Mouse (Mus musculus) CH12.LX (cell line): Measurements from ENCODE around the gene Syn3. TPM values are rescaled to one million over a fixed set of nuclear protein-coding genes. Genes with fewer than 3 reads are reported as not detected.

Source experiments
- DNase-seq: peaks from one replicate; pipeline ENCODE4 v3.0.0-alpha.2; 2013; ENCODE audit errors: extremely low read depth
- H3K27ac ChIP-seq: 2 replicates; pipeline ENCODE4 v1.5.1; 2012; ENCODE audit warnings: low read depth, mild to moderate bottlenecking, control low read depth, moderate library complexity; ENCODE audit not compliant: insufficient read depth
- H3K27me3 ChIP-seq: replicated peaks from 2 replicates; pipeline ENCODE3; 2012; ENCODE audit warnings: inconsistent platforms
- H3K36me3 ChIP-seq, 2 experiments: replicated peaks in 1 of 2; 2 replicates each; pipeline versions ENCODE3 to v1.6.1; 2012; ENCODE audit warnings: inconsistent platforms in 1 of 2, low read length in 1 of 2, mild to moderate bottlenecking in 1 of 2, mixed read lengths in 1 of 2, moderate library complexity in 1 of 2; ENCODE audit not compliant: control insufficient read depth in 1 of 2, insufficient read depth in 1 of 2
- H3K4me1 ChIP-seq, 2 experiments: 2 replicates each; pipeline ENCODE4 v1.6.1; 2012; ENCODE audit warnings: inconsistent platforms in 1 of 2, moderate library complexity in 1 of 2; ENCODE audit not compliant: insufficient read depth in 2 of 2, control insufficient read depth in 1 of 2
- H3K4me2 ChIP-seq: 2 replicates; pipeline ENCODE4 v1.6.1; 2012; ENCODE audit warnings: low read depth, mild to moderate bottlenecking, control low read depth; ENCODE audit not compliant: poor library complexity, insufficient read depth, severe bottlenecking
- H3K4me3 ChIP-seq, 3 experiments: fragments of 150-350 bp in 1 of 3; sonication (generic) in 1 of 3; replicated peaks in 1 of 3; 2 replicates each; pipeline versions ENCODE3 to v1.5.1; 2011 to 2012; ENCODE audit warnings: low read depth in 2 of 3, low read length in 2 of 3, mild to moderate bottlenecking in 2 of 3, moderate library complexity in 2 of 3, control low read depth in 1 of 3, improper control_type of control experiment in 1 of 3, inconsistent platforms in 1 of 3, mixed read lengths in 1 of 3; ENCODE audit not compliant: poor library complexity in 1 of 3
- H3K79me2 ChIP-seq: replicated peaks from 2 replicates; pipeline ENCODE4 v1.6.1; 2012; ENCODE audit warnings: mild to moderate bottlenecking, moderate library complexity; ENCODE audit not compliant: control insufficient read depth, poor library complexity, insufficient read depth, severe bottlenecking; ENCODE audit errors: extremely low read depth
- H3K9ac ChIP-seq: 2 replicates; pipeline ENCODE4 v1.6.1; 2012; ENCODE audit warnings: low read depth, mild to moderate bottlenecking, control low read depth, moderate library complexity; ENCODE audit not compliant: insufficient read depth
- H3K9me3 ChIP-seq: replicated peaks from 2 replicates; pipeline ENCODE3; 2012; ENCODE audit warnings: low read length, inconsistent platforms, mixed read lengths
- E2F4 ChIP-seq: IDR thresholded peaks from 2 replicates; pipeline ENCODE4 v1.6.1; 2011; ENCODE audit warnings: low read depth, low read length, improper control_type of control experiment; ENCODE audit not compliant: insufficient replicate concordance
- ETS1 ChIP-seq: conservative IDR thresholded peaks from 2 replicates; pipeline ENCODE4 v1.6.1; 2012; ENCODE audit warnings: low read depth, mild to moderate bottlenecking, inconsistent platforms, low read length, improper control_type of control experiment, moderate library complexity
- IRF4 ChIP-seq: IDR thresholded peaks from 2 replicates; pipeline ENCODE4 v1.6.1; 2014; ENCODE audit warnings: low read depth, mild to moderate bottlenecking, inconsistent platforms, low read length, improper control_type of control experiment
- JUN ChIP-seq: IDR thresholded peaks from 2 replicates; pipeline ENCODE4 v1.6.1; 2011; ENCODE audit warnings: low read depth, mild to moderate bottlenecking, low read length, improper control_type of control experiment, moderate library complexity; ENCODE audit not compliant: insufficient read depth
- MAX ChIP-seq: IDR thresholded peaks from 2 replicates; pipeline ENCODE4 v1.6.1; 2011; ENCODE audit warnings: low read length, improper control_type of control experiment
- MEF2A ChIP-seq: IDR thresholded peaks from 2 replicates; pipeline ENCODE4 v1.6.1; 2014; ENCODE audit warnings: low read depth, mild to moderate bottlenecking, inconsistent platforms, low read length, improper control_type of control experiment, borderline replicate concordance
- MXI1 ChIP-seq: IDR thresholded peaks from 2 replicates; pipeline ENCODE4 v1.6.1; 2011; ENCODE audit warnings: mild to moderate bottlenecking, low read depth, low read length, improper control_type of control experiment
- MYC ChIP-seq: IDR thresholded peaks from 2 replicates; pipeline ENCODE4 v1.6.1; 2011; ENCODE audit warnings: low read depth, mild to moderate bottlenecking, improper control_type of control experiment, low read length
- POLR2AphosphoS2 ChIP-seq: IDR thresholded peaks from 2 replicates; pipeline ENCODE4 v1.6.1; 2011; ENCODE audit warnings: low read depth, low read length, improper control_type of control experiment
- RAD21 ChIP-seq: IDR thresholded peaks from 2 replicates; pipeline ENCODE4 v1.6.1; 2011; ENCODE audit warnings: low read depth, mild to moderate bottlenecking, low read length, improper control_type of control experiment, moderate library complexity
- SIN3A ChIP-seq: IDR thresholded peaks from 2 replicates; pipeline ENCODE4 v1.6.1; 2012; ENCODE audit warnings: low read length, improper control_type of control experiment, inconsistent platforms
- SMC3 ChIP-seq: IDR thresholded peaks from 2 replicates; pipeline ENCODE4 v1.6.1; 2011; ENCODE audit warnings: low read depth, low read length, improper control_type of control experiment
- TBP ChIP-seq: conservative IDR thresholded peaks from 2 replicates; pipeline ENCODE4 v1.6.1; 2011; ENCODE audit warnings: low read depth, low read length, improper control_type of control experiment
- TCF12 ChIP-seq: IDR thresholded peaks from 2 replicates; pipeline ENCODE4 v1.6.1; 2014; ENCODE audit warnings: low read depth, mild to moderate bottlenecking, inconsistent platforms, low read length, improper control_type of control experiment
- UBTF ChIP-seq: IDR thresholded peaks from 2 replicates; pipeline ENCODE4 v1.6.1; 2012; ENCODE audit warnings: low read depth, mild to moderate bottlenecking, inconsistent platforms, low read length, improper control_type of control experiment, moderate library complexity
- ZMIZ1 ChIP-seq: IDR thresholded peaks from 2 replicates; pipeline ENCODE4 v1.6.1; 2012; ENCODE audit warnings: low read depth, mild to moderate bottlenecking, inconsistent platforms, low read length, improper control_type of control experiment
- dilution Hi-C: fragments of 300-500 bp; cut with MboI; formaldehyde crosslinking; loops from 2 replicates; pipeline ENCODE4 v1.14.3; 2020; ENCODE audit warnings: low sequenced_read_pairs; ENCODE audit not compliant: extremely low pct_unique_long_range_greater_than_20kb, extremely low pct_ligation_motif_present
- in situ Hi-C: fragments of 300-500 bp; cut with MboI; formaldehyde crosslinking; loops from 3 replicates; pipeline ENCODE4 v1.14.3; 2019; ENCODE audit warnings: low sequenced_read_pairs, low pct_ligation_motif_present, low pct_unique_long_range_greater_than_20kb, mixed read lengths
- polyA plus RNA-seq: library from polyadenylated mRNA; unstranded; fragments of >175 nt; gene quantifications from 2 replicates; pipeline ENCODE4 v1.2.1, GENCODE M21; 2012; ENCODE audit warnings: low read depth; ENCODE audit not compliant: insufficient read length
- total RNA-seq, 2 experiments: library from RNA; depleted of rRNA; stranded (reverse); fragments of 300-350 nt in 1 of 2; fragments of >200 nt in 1 of 2; gene quantifications; 2 replicates each; pipeline ENCODE4 v1.2.3; 2012 to 2014

Gene Syn3
- total and polyA plus RNA-seq, 3 experiments = 2.8 to 8.9 (median 5.6) TPM

- Histone ChIP-seq H3K79me2 (no peaks in the 10 kb centered on the region), H3K9ac (no peak overlapping the region), H3K4me3 (no peak overlapping the region), H3K4me1 (no peaks in the 10 kb centered on the region), H3K27ac (no peak overlapping the region), H3K36me3 (peaks cover 0 to 2% of the 10 kb centered on the region in 2 experiments), H3K9me3 (no peaks in the 10 kb centered on the region), H3K27me3 (no peaks in the 10 kb centered on the region), H3K4me2 (no peak overlapping the region)
- DNase-seq = no peak
- dilution Hi-C loops (no loop called here), in situ Hi-C loops (no loop called here)
- TF ChIP-seq MAX (no peak), SMC3 (no peak), IRF4 (no peak), RAD21 (no peak)
Observed at GRCm38 (mm10) chr10:86129046-86129445, 369.6 kb downstream of the Syn3 start.

GRCm38 (mm10) chr10:86126478-86126877, 372.2 kb downstream of the Syn3 start:
- dilution Hi-C loops = no loop called here
- H3K4me2 ChIP-seq = no peak overlapping the region

GRCm38 (mm10) chr10:86125421-86125820, 373.3 kb downstream of the Syn3 start:
- dilution Hi-C loops (no loop called here), in situ Hi-C loops (no loop called here)
- H3K4me2 ChIP-seq = no peak overlapping the region
- no peak for TF ChIP-seq SIN3A
- no peak for TF ChIP-seq SMC3
- TF ChIP-seq ETS1 = no peak
- no peak for TF ChIP-seq MEF2A
- TF ChIP-seq E2F4 = no peak
- H3K36me3 ChIP-seq = no peaks in the 10 kb centered on the region
- no peak overlapping the region for H3K9ac ChIP-seq
- DNase-seq = no peak
- H3K4me1 ChIP-seq = no peaks in the 10 kb centered on the region
- H3K9me3 ChIP-seq = no peaks in the 10 kb centered on the region
- no peak overlapping the region for H3K27ac ChIP-seq
- no peak overlapping the region for H3K4me3 ChIP-seq
- no peaks in the 10 kb centered on the region for H3K27me3 ChIP-seq
- H3K79me2 ChIP-seq = no peaks in the 10 kb centered on the region

More at GRCm38 (mm10) chr10:86126478-86126877, 372.2 kb downstream of the Syn3 start:
- no peaks in the 10 kb centered on the region for H3K4me1 ChIP-seq
- in situ Hi-C loops = no loop called here
- no peak for DNase-seq
- H3K4me3 ChIP-seq = no peak overlapping the region
- no peak overlapping the region for H3K27ac ChIP-seq
- no peaks in the 10 kb centered on the region for H3K9me3 ChIP-seq
- TF ChIP-seq ZMIZ1 (no peak), MXI1 (no peak), TBP (no peak), POLR2AphosphoS2 (no peak), SIN3A (no peak), UBTF (no peak), ETS1 (no peak), JUN (no peak), SMC3 (no peak), TCF12 (no peak), MYC (no peak)
- H3K79me2 ChIP-seq = no peaks in the 10 kb centered on the region
- no peaks in the 10 kb centered on the region for H3K36me3 ChIP-seq
- H3K27me3 ChIP-seq = no peaks in the 10 kb centered on the region
- no peak overlapping the region for H3K9ac ChIP-seq
